Mouse (Mus musculus) midbrain, embryonic 11.5 days (tissue): ENCODE measurements around the gene Txndc11. TPM values are rescaled to one million over a fixed set of nuclear protein-coding genes. Genes with fewer than 3 reads are reported as not detected.

Experiments used
- ATAC-seq: fragments of 200-750 bp; cut with Nextera tagmentation; 2 replicates; pipeline ENCODE4 v1.8.0; 2017; ENCODE audit warnings: moderate TSS enrichment, moderate library complexity; ENCODE audit not compliant: low FRiP score
- DNase-seq: peaks from one replicate; pipeline ENCODE4 v3.0.0; 2015; ENCODE audit warnings: low spot score; ENCODE audit errors: missing footprints
- H3K27ac ChIP-seq: fragments of 300-500 bp; sonication (generic); 2 replicates; pipeline ENCODE4 v1.5.1; 2014; ENCODE audit warnings: low read depth, low read length
- H3K27me3 ChIP-seq: fragments of 300-500 bp; sonication (generic); 2 replicates; pipeline ENCODE4 v1.6.1; 2014; ENCODE audit warnings: mild to moderate bottlenecking, low read length, moderate library complexity, mixed read lengths; ENCODE audit not compliant: control insufficient read depth, insufficient read depth
- H3K36me3 ChIP-seq: fragments of 300-500 bp; sonication (generic); 2 replicates; pipeline ENCODE4 v1.6.1; 2014; ENCODE audit warnings: mild to moderate bottlenecking, low read length, moderate library complexity, mixed read lengths; ENCODE audit not compliant: control insufficient read depth, insufficient read depth
- H3K4me1 ChIP-seq: fragments of 300-500 bp; sonication (generic); 2 replicates; pipeline ENCODE4 v1.6.1; 2014; ENCODE audit warnings: low read length; ENCODE audit not compliant: control insufficient read depth, insufficient read depth
- H3K4me2 ChIP-seq: fragments of 300-500 bp; sonication (generic); 2 replicates; pipeline ENCODE4 v1.6.1; 2014; ENCODE audit warnings: mild to moderate bottlenecking, moderate library complexity
- H3K4me3 ChIP-seq: fragments of 300-500 bp; sonication (generic); 2 replicates; pipeline ENCODE4 v1.5.1; 2014; ENCODE audit warnings: low read depth, low read length
- H3K9ac ChIP-seq: fragments of 300-500 bp; sonication (generic); 2 replicates; pipeline ENCODE4 v1.6.1; 2014; ENCODE audit warnings: low read length
- H3K9me3 ChIP-seq: fragments of 300-500 bp; sonication (generic); 2 replicates; pipeline ENCODE4 v1.6.1; 2016; ENCODE audit warnings: low read length; ENCODE audit not compliant: control insufficient read depth
- WGBS: fragments of 180-500 bp; shearing (Covaris S2); extraction: QIAGEN DNeasy Blood & Tissue Kit; methylation state at CpG from one replicate; pipeline ENCODE4 v1.1.7; 2014; 5-methylcytosine and 5-hydroxymethylcytosine counted together
- polyA plus RNA-seq: library from polyadenylated mRNA; unstranded; fragments of >200 nt; fragmentation: Nextera tagmentation; extraction: Ambion mirVana; gene quantifications from 2 replicates; pipeline ENCODE4 v1.2.1, GENCODE M21; 2014

Gene Txndc11
- polyA plus RNA-seq, 1 experiment from 2014 or later, result 31.0 TPM

- H3K27ac ChIP-seq, result no peak overlapping the region
- WGBS, result 89% methylated on average over 1 of the region's 1 CpGs
- H3K36me3 ChIP-seq, result peaks cover 4% of the 10 kb centered on the region; the same call in 1 of the 2 replicates
- no peaks in the 10 kb centered on the region for H3K9me3 ChIP-seq
- H3K27me3 ChIP-seq, result no peaks in the 10 kb centered on the region
- H3K4me3 ChIP-seq, result no peak overlapping the region
- ATAC-seq (no peak), DNase-seq (no peak)
- H3K9ac ChIP-seq, result no peak overlapping the region
- H3K4me1 ChIP-seq, result no peaks in the 10 kb centered on the region
- H3K4me2 ChIP-seq, result no peak overlapping the region
Observed at GRCm38 (mm10) chr16:11124110-11124509, 10.3 kb downstream of the Txndc11 start.

- Histone ChIP-seq H3K9ac (no peak overlapping the region), H3K4me2 (no peak overlapping the region), H3K4me1 (no peaks in the 10 kb centered on the region), H3K36me3 (peaks cover 4% of the 10 kb centered on the region; the same call in 1 of the 2 replicates), H3K27ac (no peak overlapping the region), H3K9me3 (no peaks in the 10 kb centered on the region), H3K4me3 (no peak overlapping the region), H3K27me3 (no peaks in the 10 kb centered on the region)
- ATAC-seq (no peak), DNase-seq (no peak)
- WGBS, result 98% methylated on average over 2 of the region's 2 CpGs
Observed at GRCm38 (mm10) chr16:11122625-11123024, 11.8 kb downstream of the Txndc11 start.

- Histone ChIP-seq H3K4me2 (no peak overlapping the region), H3K4me3 (no peak overlapping the region), H3K9ac (no peak overlapping the region), H3K9me3 (no peaks in the 10 kb centered on the region), H3K27me3 (no peaks in the 10 kb centered on the region), H3K27ac (no peak overlapping the region), H3K36me3 (no peaks in the 10 kb centered on the region; the same call in 1 of the 2 replicates), H3K4me1 (no peaks in the 10 kb centered on the region)
- 78% methylated on average over 4 of the region's 4 CpGs for WGBS
- ATAC-seq (no peak), DNase-seq (peak; percentile 91)
Observed at GRCm38 (mm10) chr16:11109198-11109740, 25.2 kb downstream of the Txndc11 start.

GRCm38 (mm10) chr16:11104905-11105304 is 29.5 kb downstream of the Txndc11 start:
- ATAC-seq, result no peak
- no peak overlapping the region for H3K27ac ChIP-seq
- no peak overlapping the region for H3K4me3 ChIP-seq
- no peak overlapping the region for H3K9ac ChIP-seq
- H3K36me3 ChIP-seq, result no peaks in the 10 kb centered on the region
- H3K9me3 ChIP-seq, result no peaks in the 10 kb centered on the region
- WGBS, result 83% methylated on average over 1 of the region's 1 CpGs
- H3K4me2 ChIP-seq, result no peak overlapping the region
- no peaks in the 10 kb centered on the region for H3K27me3 ChIP-seq
- DNase-seq, result no peak
- no peaks in the 10 kb centered on the region for H3K4me1 ChIP-seq

- no peaks in the 10 kb centered on the region for H3K27me3 ChIP-seq
- ATAC-seq (no peak), DNase-seq (no peak)
- H3K27ac ChIP-seq, result no peak overlapping the region
- H3K9ac ChIP-seq, result no peak overlapping the region
- H3K4me2 ChIP-seq, result no peak overlapping the region
- no peak overlapping the region for H3K4me3 ChIP-seq
- no peaks in the 10 kb centered on the region for H3K4me1 ChIP-seq
- no peaks in the 10 kb centered on the region for H3K36me3 ChIP-seq
- no peaks in the 10 kb centered on the region for H3K9me3 ChIP-seq
- WGBS, result 86% methylated on average over 3 of the region's 3 CpGs
Observed at GRCm38 (mm10) chr16:11097301-11097700, 37.1 kb downstream of the Txndc11 start.

GRCm38 (mm10) chr16:11093717-11094386 is 40.6 kb downstream of the Txndc11 start:
- no peak overlapping the region for H3K9ac ChIP-seq
- H3K4me3 ChIP-seq, result no peak overlapping the region
- H3K4me1 ChIP-seq, result no peaks in the 10 kb centered on the region
- H3K9me3 ChIP-seq, result no peaks in the 10 kb centered on the region
- 93% methylated on average over 13 of the region's 13 CpGs for WGBS
- no peak for DNase-seq
- H3K27me3 ChIP-seq, result no peaks in the 10 kb centered on the region
- H3K27ac ChIP-seq, result no peak overlapping the region
- H3K36me3 ChIP-seq, result peaks cover 2% of the 10 kb centered on the region
- no peak for ATAC-seq
- no peak overlapping the region for H3K4me2 ChIP-seq

- 96% methylated on average over 3 of the region's 3 CpGs for WGBS
- no peak overlapping the region for H3K9ac ChIP-seq
- no peak overlapping the region for H3K4me2 ChIP-seq
- H3K36me3 ChIP-seq, result peaks cover 9% of the 10 kb centered on the region
- no peak for ATAC-seq
- H3K27me3 ChIP-seq, result no peaks in the 10 kb centered on the region
- DNase-seq, result no peak
- H3K4me3 ChIP-seq, result no peak overlapping the region
- no peak overlapping the region for H3K27ac ChIP-seq
- H3K9me3 ChIP-seq, result no peaks in the 10 kb centered on the region
- H3K4me1 ChIP-seq, result no peaks in the 10 kb centered on the region
Observed at GRCm38 (mm10) chr16:11092523-11092922, 41.9 kb downstream of the Txndc11 start.

GRCm38 (mm10) chr16:11092061-11092460 is 42.4 kb downstream of the Txndc11 start:
- H3K4me2 ChIP-seq, result no peak overlapping the region
- ATAC-seq (no peak), DNase-seq (no peak)
- no peaks in the 10 kb centered on the region for H3K4me1 ChIP-seq
- no peaks in the 10 kb centered on the region for H3K9me3 ChIP-seq
- peaks cover 9% of the 10 kb centered on the region for H3K36me3 ChIP-seq
- H3K27ac ChIP-seq, result no peak overlapping the region
- H3K9ac ChIP-seq, result no peak overlapping the region
- H3K27me3 ChIP-seq, result no peaks in the 10 kb centered on the region
- no peak overlapping the region for H3K4me3 ChIP-seq
- WGBS, result 76% methylated on average over 4 of the region's 4 CpGs

GRCm38 (mm10) chr16:11090836-11091570 is 43.4 kb downstream of the Txndc11 start:
- WGBS, result 81% methylated on average over 10 of the region's 10 CpGs
- Histone ChIP-seq H3K36me3 (peaks cover 9% of the 10 kb centered on the region), H3K27me3 (no peaks in the 10 kb centered on the region), H3K9me3 (no peaks in the 10 kb centered on the region), H3K4me1 (no peaks in the 10 kb centered on the region), H3K27ac (no peak overlapping the region), H3K4me3 (no peak overlapping the region), H3K4me2 (no peak overlapping the region), H3K9ac (no peak overlapping the region)
- ATAC-seq, result no peak
- no peak for DNase-seq
